Mouse (Mus musculus) effector memory CD4-positive, alpha-beta T cell, adult 7 months (primary cell): ENCODE measurements around the gene Nlrp5. TPM values are rescaled to one million over a fixed set of nuclear protein-coding genes. Genes with fewer than 3 reads are reported as not detected.

Experiments
- polyA plus RNA-seq: library from polyadenylated mRNA; unstranded; fragments of 100-300 nt; shearing (Covaris generic); gene quantifications from one replicate; pipeline ENCODE4 v1.2.1, GENCODE M21; 2017

Gene Nlrp5
- not detected for polyA plus RNA-seq

GRCm38 (mm10) chr7:23385589-23385988, at the start of gene Nlrp5:
TSS of gene Nlrp5 (plus strand) at chr7:23385889.

Other genes with a start within 250 kb of the Nlrp5 start
- 0.69 TPM for gene Gm10662, start 241.4 kb upstream of the Nlrp5 start, polyA plus RNA-seq
- gene Vmn1r165, start 168.6 kb upstream of the Nlrp5 start, polyA plus RNA-seq: not detected
- not detected for gene Vmn1r166, start 134.2 kb upstream of the Nlrp5 start, polyA plus RNA-seq
- 0.85 TPM for gene Gm6902, start 107.0 kb upstream of the Nlrp5 start, polyA plus RNA-seq
- 0.35 TPM for gene Nlrp4e, start 84.7 kb upstream of the Nlrp5 start, polyA plus RNA-seq
- not detected for gene Vmn1r167, start 121.3 kb downstream of the Nlrp5 start, polyA plus RNA-seq
- gene Vmn1r168, start 153.8 kb downstream of the Nlrp5 start, polyA plus RNA-seq: not detected
- gene Vmn1r169, start 189.6 kb downstream of the Nlrp5 start, polyA plus RNA-seq: not detected
- gene Vmn1r170, start 220.3 kb downstream of the Nlrp5 start, polyA plus RNA-seq: not detected
- not detected for gene Vmn1r171, start 244.8 kb downstream of the Nlrp5 start, polyA plus RNA-seq